Mouse (Mus musculus) forebrain, embryonic 16.5 days (tissue): ENCODE measurements around the gene Ldb3. TPM values are rescaled to one million over a fixed set of nuclear protein-coding genes. Genes with fewer than 3 reads are reported as not detected.

Experiments used
- ATAC-seq: fragments of 200-750 bp; cut with Nextera tagmentation; 2 replicates; pipeline ENCODE4 v1.8.0; 2017; ENCODE audit warnings: mild to moderate bottlenecking, moderate library complexity
- H3K27ac ChIP-seq: fragments of 300-500 bp; sonication (generic); 2 replicates; pipeline ENCODE4 v1.5.1; 2014; ENCODE audit warnings: low read length, control low read depth
- H3K27me3 ChIP-seq: fragments of 300-500 bp; sonication (generic); replicated peaks from 2 replicates; pipeline ENCODE4 v1.6.1; 2014; ENCODE audit warnings: low read length; ENCODE audit not compliant: control insufficient read depth, insufficient read depth
- H3K36me3 ChIP-seq: fragments of 300-500 bp; sonication (generic); 2 replicates; pipeline ENCODE4 v1.6.1; 2014; ENCODE audit not compliant: control insufficient read depth, insufficient read depth
- H3K4me1 ChIP-seq: fragments of 300-500 bp; sonication (generic); replicated peaks from 2 replicates; pipeline ENCODE4 v1.6.1; 2014; ENCODE audit warnings: low read length; ENCODE audit not compliant: control insufficient read depth, insufficient read depth
- H3K4me2 ChIP-seq: fragments of 300-500 bp; sonication (generic); 2 replicates; pipeline ENCODE4 v1.6.1; 2014; ENCODE audit warnings: mild to moderate bottlenecking, low read length, control low read depth
- H3K4me3 ChIP-seq: fragments of 300-500 bp; sonication (generic); replicated peaks from 2 replicates; pipeline ENCODE4 v1.5.1; 2014; ENCODE audit warnings: mild to moderate bottlenecking, low read length, control low read depth
- H3K9ac ChIP-seq: fragments of 300-500 bp; sonication (generic); replicated peaks from 2 replicates; pipeline ENCODE4 v1.6.1; 2014; ENCODE audit warnings: low read depth, low read length, control low read depth
- H3K9me3 ChIP-seq: fragments of 300-500 bp; sonication (generic); 2 replicates; pipeline ENCODE4 v1.6.1; 2016; ENCODE audit warnings: low read length; ENCODE audit not compliant: control insufficient read depth
- WGBS: fragments of 180-500 bp; shearing (Covaris S2); extraction: QIAGEN DNeasy Blood & Tissue Kit; methylation state at CpG from one replicate; pipeline ENCODE4 v1.1.7; 2014; 5-methylcytosine and 5-hydroxymethylcytosine counted together
- polyA plus RNA-seq: library from polyadenylated mRNA; unstranded; fragments of >200 nt; fragmentation: Nextera tagmentation; extraction: Ambion mirVana; gene quantifications from 2 replicates; pipeline ENCODE4 v1.2.1, GENCODE M21; 2015

Gene Ldb3
- polyA plus RNA-seq, 1 experiment from 2014 or later, result 0.39 TPM

GRCm38 (mm10) chr14:34595596-34596255, 7.2 kb upstream of the Ldb3 start:
- no peaks in the 10 kb centered on the region for H3K4me1 ChIP-seq
- H3K4me2 ChIP-seq, result no peak overlapping the region
- H3K9ac ChIP-seq, result no peak overlapping the region
- no peak for ATAC-seq
- H3K27ac ChIP-seq, result no peak overlapping the region
- H3K27me3 ChIP-seq, result no peaks in the 10 kb centered on the region
- H3K9me3 ChIP-seq, result no peaks in the 10 kb centered on the region
- WGBS, result 88% methylated on average over 17 of the region's 17 CpGs
- no peak overlapping the region for H3K4me3 ChIP-seq
- H3K36me3 ChIP-seq, result no peaks in the 10 kb centered on the region

- Histone ChIP-seq H3K27ac (no peak overlapping the region), H3K4me1 (no peaks in the 10 kb centered on the region), H3K4me3 (no peak overlapping the region), H3K4me2 (no peak overlapping the region), H3K9me3 (no peaks in the 10 kb centered on the region), H3K9ac (no peak overlapping the region), H3K27me3 (no peaks in the 10 kb centered on the region), H3K36me3 (no peaks in the 10 kb centered on the region)
- ATAC-seq, result no peak
- WGBS, result 75% methylated on average over 15 of the region's 15 CpGs
Measured at GRCm38 (mm10) chr14:34591741-34592535, 3.5 kb upstream of the Ldb3 start.

GRCm38 (mm10) chr14:34590743-34591675, 2.5 kb upstream of the Ldb3 start:
- Histone ChIP-seq H3K9ac (no peak overlapping the region), H3K4me2 (no peak overlapping the region), H3K27ac (no peak overlapping the region), H3K9me3 (no peaks in the 10 kb centered on the region), H3K27me3 (no peaks in the 10 kb centered on the region), H3K36me3 (no peaks in the 10 kb centered on the region), H3K4me1 (no peaks in the 10 kb centered on the region), H3K4me3 (no peak overlapping the region)
- 58% methylated on average over 24 of the region's 24 CpGs for WGBS
- no peak for ATAC-seq

GRCm38 (mm10) chr14:34590017-34590570, 1.6 kb upstream of the Ldb3 start:
- ATAC-seq, result no peak
- WGBS, result 89% methylated on average over 5 of the region's 5 CpGs
- no peak overlapping the region for H3K9ac ChIP-seq

GRCm38 (mm10) chr14:34589185-34589713, 767 bp upstream of the Ldb3 start:
- H3K4me2 ChIP-seq, result no peak overlapping the region
- no peaks in the 10 kb centered on the region for H3K4me1 ChIP-seq
- no peak overlapping the region for H3K27ac ChIP-seq
- no peaks in the 10 kb centered on the region for H3K27me3 ChIP-seq
- 85% methylated on average over 8 of the region's 8 CpGs for WGBS
- no peak overlapping the region for H3K4me3 ChIP-seq
- no peaks in the 10 kb centered on the region for H3K9me3 ChIP-seq
- no peak overlapping the region for H3K9ac ChIP-seq
- H3K36me3 ChIP-seq, result no peaks in the 10 kb centered on the region
- ATAC-seq, result no peak

More at GRCm38 (mm10) chr14:34590017-34590570, 1.6 kb upstream of the Ldb3 start:
- Histone ChIP-seq H3K27me3 (no peaks in the 10 kb centered on the region), H3K4me1 (no peaks in the 10 kb centered on the region), H3K9me3 (no peaks in the 10 kb centered on the region), H3K4me3 (no peak overlapping the region), H3K4me2 (no peak overlapping the region), H3K27ac (no peak overlapping the region), H3K36me3 (no peaks in the 10 kb centered on the region)

GRCm38 (mm10) chr14:34588005-34588404, 477 bp downstream of the Ldb3 start:
- H3K36me3 ChIP-seq, result no peaks in the 10 kb centered on the region
- H3K27me3 ChIP-seq, result no peaks in the 10 kb centered on the region
- H3K4me2 ChIP-seq, result no peak overlapping the region
- no peak overlapping the region for H3K4me3 ChIP-seq
- no peak overlapping the region for H3K9ac ChIP-seq
- H3K9me3 ChIP-seq, result no peaks in the 10 kb centered on the region
- H3K27ac ChIP-seq, result no peak overlapping the region
- no peak for ATAC-seq
- 80% methylated on average over 5 of the region's 5 CpGs for WGBS
- no peaks in the 10 kb centered on the region for H3K4me1 ChIP-seq

GRCm38 (mm10) chr14:34586871-34587270, 1.6 kb downstream of the Ldb3 start:
- no peak for ATAC-seq

GRCm38 (mm10) chr14:34585358-34586105, 3.0 kb downstream of the Ldb3 start:
- no peaks in the 10 kb centered on the region for H3K36me3 ChIP-seq

More at GRCm38 (mm10) chr14:34586871-34587270, 1.6 kb downstream of the Ldb3 start:
- WGBS, result 83% methylated on average over 3 of the region's 3 CpGs
- Histone ChIP-seq H3K9ac (no peak overlapping the region), H3K9me3 (no peaks in the 10 kb centered on the region), H3K4me2 (no peak overlapping the region), H3K27ac (no peak overlapping the region), H3K4me3 (no peak overlapping the region), H3K27me3 (no peaks in the 10 kb centered on the region), H3K4me1 (no peaks in the 10 kb centered on the region), H3K36me3 (no peaks in the 10 kb centered on the region)

More at GRCm38 (mm10) chr14:34585358-34586105, 3.0 kb downstream of the Ldb3 start:
- Histone ChIP-seq H3K27me3 (no peaks in the 10 kb centered on the region), H3K9me3 (no peaks in the 10 kb centered on the region), H3K4me2 (no peak overlapping the region), H3K27ac (no peak overlapping the region), H3K4me1 (no peaks in the 10 kb centered on the region), H3K4me3 (no peak overlapping the region), H3K9ac (no peak overlapping the region)
- ATAC-seq, result no peak
- WGBS, result 90% methylated on average over 9 of the region's 9 CpGs
